Mouse (Mus musculus): ENCODE measurements around the gene Kpna1. TPM values are rescaled to one million over a fixed set of nuclear protein-coding genes. Genes with fewer than 3 reads are reported as not detected.
A peak's percentile ranks its signal among the peaks of the same experiment; 100 is the strongest.
"Not testable (repeated sequence)": the region's sequence is repeated elsewhere in the genome, so short reads cannot be mapped to it uniquely, and the experiment has no call there.

Kpna1 gene
- 100 to 1,000 TPM; 132 to 157 TPM for total RNA-seq (2021)
- long read RNA-seq, experiment 1, full-length matches to known transcripts, result 197 of 219 reads
- long read RNA-seq, experiment 1, partial matches to known transcripts, result 8 of 219 reads
- long read RNA-seq, experiment 1, other reads (novel, unspliced or antisense), result 14 of 219 reads
- long read RNA-seq, experiment 2, full-length matches to known transcripts, result 113 of 130 reads
- long read RNA-seq, experiment 2, partial matches to known transcripts, result 6 of 130 reads
- long read RNA-seq, experiment 2, other reads (novel, unspliced or antisense), result 11 of 130 reads

GRCm38 (mm10) chr16:35978450-35978849 lies at the start of gene Kpna1:
Gene Kpna1, plus strand, starts transcription at chr16:35978750.
- H3K4me3 ChIP-seq; intact Hi-C loops (cut with DNase I); DNase-seq (ENCODE audit: extremely low spot score in 1 of 2, low spot score in 2 of 2): not testable (repeated sequence)

GRCm38 (mm10) chr16:35932179-35933055 lies 46.1 kb upstream of the Kpna1 start:
- DNase-seq (ENCODE audit: extremely low spot score in 1 of 2, low spot score in 2 of 2), result no peak
- intact Hi-C loops (cut with DNase I), result no loop called here
- Histone ChIP-seq H3K4me3 (no peak overlapping the region), H3K27ac (no peak overlapping the region)
- TF ChIP-seq CTCF (IDR thresholded peaks at IDR 0.05), result no peak

More at GRCm38 (mm10) chr16:35978450-35978849, at the start of gene Kpna1:
- H3K27ac ChIP-seq, result not testable (repeated sequence)

- intact Hi-C loops (cut with DNase I), result no loop called here
- no peak overlapping the region for H3K4me3 ChIP-seq
- no peak for DNase-seq (ENCODE audit: extremely low spot score in 1 of 2, low spot score in 2 of 2)
- H3K27ac ChIP-seq, result no peak overlapping the region
- no peak for TF ChIP-seq CTCF (IDR thresholded peaks at IDR 0.05)
Measured at GRCm38 (mm10) chr16:35933181-35933580, 45.4 kb upstream of the Kpna1 start.

- intact Hi-C loops (cut with DNase I), result loop anchor here (2.0 kb wide), 1 partner anchor 64 kb away; no protein-coding TSS in a partner anchor
- Histone ChIP-seq H3K27ac (peak within 1 kb of the TSS; percentile 69), H3K4me3 (peak within 1 kb of the TSS; percentile 69)
- TF ChIP-seq CTCF (IDR thresholded peaks at IDR 0.05), result no peak; the same call in 1 of the 2 replicates
- peak; percentile 16 to 44 for DNase-seq (ENCODE audit: extremely low spot score in 1 of 2, low spot score in 2 of 2)
Measured at GRCm38 (mm10) chr16:35938211-35939151, 40.1 kb upstream of the Kpna1 start, which contains the start of the genes Parp9 and Dtx3l. Gene Parp9, plus strand, starts transcription at chr16:35938470. Gene Dtx3l, minus strand, starts transcription at chr16:35939151.

- intact Hi-C loops (cut with DNase I), result loop anchor here (2.0 kb wide), 1 partner anchor 64 kb away; no protein-coding TSS in a partner anchor
Measured at GRCm38 (mm10) chr16:35939261-35939660, 39.3 kb upstream of the Kpna1 start.

GRCm38 (mm10) chr16:35939690-35940089 lies 38.9 kb upstream of the Kpna1 start:
- DNase-seq (ENCODE audit: extremely low spot score in 1 of 2, low spot score in 2 of 2), result peak; percentile 63 to 65
- intact Hi-C loops (cut with DNase I), result loop anchor here (2.0 kb wide), 1 partner anchor 65 kb away; no protein-coding TSS in a partner anchor
- H3K4me3 ChIP-seq, result peak overlapping the region; percentile 69
- peak; percentile 76 for TF ChIP-seq CTCF (IDR thresholded peaks at IDR 0.05)
- no peak overlapping the region for H3K27ac ChIP-seq

More at GRCm38 (mm10) chr16:35939261-35939660, 39.3 kb upstream of the Kpna1 start:
- Histone ChIP-seq H3K27ac (peak overlapping the region; percentile 69), H3K4me3 (peak overlapping the region; percentile 69)
- no peak for DNase-seq (ENCODE audit: extremely low spot score in 1 of 2, low spot score in 2 of 2)
- TF ChIP-seq CTCF (IDR thresholded peaks at IDR 0.05), result no peak

GRCm38 (mm10) chr16:35941382-35941781 lies 37.2 kb upstream of the Kpna1 start:
- no peak overlapping the region for H3K4me3 ChIP-seq
- H3K27ac ChIP-seq, result no peak overlapping the region
- intact Hi-C loops (cut with DNase I), result no loop called here
- DNase-seq (ENCODE audit: extremely low spot score in 1 of 2, low spot score in 2 of 2), result no peak
- peak; percentile 33 for TF ChIP-seq CTCF (IDR thresholded peaks at IDR 0.05)

GRCm38 (mm10) chr16:35949264-35949663 lies 29.3 kb upstream of the Kpna1 start:
- intact Hi-C loops (cut with DNase I), result no loop called here
- no peak overlapping the region for H3K4me3 ChIP-seq
- H3K27ac ChIP-seq, result no peak overlapping the region
- no peak for TF ChIP-seq CTCF (IDR thresholded peaks at IDR 0.05)
- no peak for DNase-seq (ENCODE audit: extremely low spot score in 1 of 2, low spot score in 2 of 2)

- no peak overlapping the region for H3K4me3 ChIP-seq
- intact Hi-C loops (cut with DNase I), result no loop called here
- DNase-seq (ENCODE audit: extremely low spot score in 1 of 2, low spot score in 2 of 2), result no peak
- no peak for TF ChIP-seq CTCF (IDR thresholded peaks at IDR 0.05)
- no peak overlapping the region for H3K27ac ChIP-seq
Measured at GRCm38 (mm10) chr16:35951216-35951615, 27.3 kb upstream of the Kpna1 start.

- no peak for TF ChIP-seq CTCF (IDR thresholded peaks at IDR 0.05)
- no peak overlapping the region for H3K27ac ChIP-seq
- intact Hi-C loops (cut with DNase I), result no loop called here
- no peak for DNase-seq (ENCODE audit: extremely low spot score in 1 of 2, low spot score in 2 of 2)
- H3K4me3 ChIP-seq, result no peak overlapping the region
Measured at GRCm38 (mm10) chr16:35952628-35953130, 25.9 kb upstream of the Kpna1 start.

GRCm38 (mm10) chr16:35965991-35966390 lies 12.6 kb upstream of the Kpna1 start:
- H3K27ac ChIP-seq; H3K4me3 ChIP-seq; DNase-seq (ENCODE audit: extremely low spot score in 1 of 2, low spot score in 2 of 2); intact Hi-C loops (cut with DNase I): not testable (repeated sequence)

All from left cerebral cortex, adult 2 months (tissue).